Mouse (Mus musculus): ENCODE measurements around the gene Chic2. TPM values are rescaled to one million over a fixed set of nuclear protein-coding genes. Genes with fewer than 3 reads are reported as not detected.

The Chic2 gene
- polyA plus RNA-seq, 1 experiment = 29.4 TPM

DNA sequence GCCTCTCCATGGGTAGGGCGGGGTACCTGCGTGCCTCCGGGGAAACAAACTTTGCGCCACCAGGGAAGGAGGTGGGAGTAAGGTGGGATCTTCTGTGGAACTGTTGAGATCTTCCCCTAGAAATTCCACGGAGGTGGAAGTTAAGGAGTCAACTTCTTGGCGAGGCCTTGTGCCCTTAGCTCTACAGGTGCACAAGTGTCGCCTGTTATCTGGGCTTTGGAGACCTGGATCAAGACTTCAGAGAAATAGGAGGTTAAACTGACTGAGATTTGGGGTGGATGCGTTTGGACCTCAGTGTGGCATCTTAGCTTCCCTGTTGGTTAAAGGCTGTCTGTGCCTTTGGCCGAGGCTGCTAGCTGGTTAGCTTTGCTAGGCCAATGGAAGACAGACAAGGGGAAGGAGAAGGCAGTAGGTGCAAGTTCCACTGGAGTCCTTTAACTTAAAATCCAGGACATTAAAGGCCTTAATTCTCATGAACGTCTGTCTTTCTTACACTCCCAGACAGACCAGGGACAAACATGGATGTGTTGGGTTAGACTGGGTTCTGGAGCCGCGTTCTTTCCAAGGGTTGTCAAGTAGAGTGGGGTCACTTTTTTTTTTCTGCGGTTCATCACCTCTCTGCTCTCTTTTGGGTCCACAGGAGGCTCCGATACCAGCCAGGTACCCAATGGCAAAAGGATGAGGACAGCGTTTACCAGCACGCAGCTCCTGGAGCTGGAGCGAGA is 31.9 kb upstream of the Chic2 start:
- TF ChIP-seq CTCF (IDR thresholded peaks at IDR 0.05; ENCODE audit: borderline replicate concordance, insufficient read depth, low read length) (no peak), POLR2A (IDR thresholded peaks at IDR 0.05; ENCODE audit: low read depth, low read length) (no peak)
- H3K27ac ChIP-seq (ENCODE audit: insufficient read depth, low read length) = no peak overlapping the region
- no peak overlapping the region for H3K4me3 ChIP-seq (ENCODE audit: insufficient read depth, low read length)
- no peaks in the 10 kb centered on the region for H3K4me1 ChIP-seq (ENCODE audit: control insufficient read depth, insufficient read depth, low read length)

DNA sequence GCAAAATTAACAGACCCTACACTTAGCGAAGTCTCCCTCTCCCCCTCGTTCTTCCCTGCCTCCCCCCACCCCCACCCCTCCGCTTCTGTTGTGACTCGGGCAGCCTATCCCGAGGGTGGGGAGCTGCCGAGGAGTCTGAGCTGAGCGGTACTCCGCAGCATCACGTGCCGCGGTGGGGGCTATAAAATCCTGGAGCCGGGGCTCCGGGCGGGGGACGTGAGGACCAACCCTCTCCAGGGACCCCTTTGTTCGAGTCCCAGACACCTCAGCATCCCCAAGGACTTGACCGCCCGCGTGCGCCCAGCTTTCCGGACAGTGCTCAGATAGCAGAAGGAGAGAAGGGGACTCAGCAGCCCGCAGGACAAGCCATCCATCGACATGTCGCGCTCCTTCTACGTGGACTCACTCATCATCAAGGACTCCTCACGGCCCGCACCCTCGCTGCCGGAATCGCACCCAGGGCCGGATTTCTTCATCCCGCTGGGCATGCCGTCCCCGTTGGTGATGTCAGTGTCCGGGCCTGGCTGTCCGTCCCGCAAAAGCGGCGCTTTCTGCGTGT is 30.9 kb upstream of the Chic2 start, which contains the start of gene Gsx2:
TSS of gene Gsx2 (plus strand) at position 219 of the 559 bp plus-strand sequence.
- no peak for TF ChIP-seq POLR2A (IDR thresholded peaks at IDR 0.05; ENCODE audit: low read depth, low read length)
- TF ChIP-seq CTCF (IDR thresholded peaks at IDR 0.05; ENCODE audit: borderline replicate concordance, insufficient read depth, low read length) = no peak
- H3K4me1 ChIP-seq (ENCODE audit: control insufficient read depth, insufficient read depth, low read length) = no peaks in the 10 kb centered on the region
- no peak within 1 kb of the TSS for H3K4me3 ChIP-seq (ENCODE audit: insufficient read depth, low read length)
- no peak within 1 kb of the TSS for H3K27ac ChIP-seq (ENCODE audit: insufficient read depth, low read length)

DNA sequence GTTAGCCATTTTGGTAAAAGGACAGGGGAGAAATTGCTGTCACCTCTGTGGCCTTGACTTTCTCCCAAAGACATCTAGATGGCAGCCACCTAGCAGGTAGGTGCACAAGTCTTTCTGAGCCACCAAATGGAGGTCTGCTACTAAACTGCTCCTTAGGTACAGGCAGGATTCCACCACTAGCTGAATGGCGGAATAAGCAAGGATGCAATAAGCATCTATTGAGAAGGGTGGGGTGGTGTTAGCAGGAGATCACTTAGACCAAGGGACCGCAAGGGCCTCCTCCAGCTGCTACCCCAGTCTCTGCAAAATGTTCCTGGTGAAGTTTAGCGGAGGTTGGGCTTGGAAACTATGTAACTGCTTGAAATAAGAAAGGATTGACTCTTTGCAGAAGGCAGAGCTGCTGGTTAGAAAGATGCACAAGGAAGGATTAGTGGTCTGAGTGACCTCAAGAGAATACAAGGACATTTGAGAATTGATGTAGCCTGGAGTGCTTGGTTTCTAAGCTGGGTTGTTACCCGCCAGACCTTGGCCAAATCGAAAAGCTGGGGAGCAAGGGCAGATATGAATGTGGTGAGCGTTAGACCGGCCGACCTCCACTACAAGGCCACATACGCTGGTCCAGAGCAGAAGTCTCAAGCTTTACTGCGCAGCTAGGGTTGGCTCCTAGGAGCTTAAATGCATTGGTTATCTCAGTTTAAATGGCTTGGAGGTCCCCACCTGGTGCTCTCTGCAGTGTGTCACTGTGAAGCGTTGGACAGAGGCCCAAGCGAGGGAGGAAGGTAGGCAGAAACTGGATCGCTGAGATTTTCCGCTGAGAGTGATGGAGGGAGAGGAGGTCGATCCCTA is 30.2 kb upstream of the Chic2 start:
- Histone ChIP-seq H3K27ac (ENCODE audit: insufficient read depth, low read length) (no peak overlapping the region), H3K4me1 (ENCODE audit: control insufficient read depth, insufficient read depth, low read length) (no peaks in the 10 kb centered on the region), H3K4me3 (ENCODE audit: insufficient read depth, low read length) (no peak overlapping the region)
- TF ChIP-seq CTCF (IDR thresholded peaks at IDR 0.05; ENCODE audit: borderline replicate concordance, insufficient read depth, low read length) = no peak
- TF ChIP-seq POLR2A (IDR thresholded peaks at IDR 0.05; ENCODE audit: low read depth, low read length) = no peak

DNA sequence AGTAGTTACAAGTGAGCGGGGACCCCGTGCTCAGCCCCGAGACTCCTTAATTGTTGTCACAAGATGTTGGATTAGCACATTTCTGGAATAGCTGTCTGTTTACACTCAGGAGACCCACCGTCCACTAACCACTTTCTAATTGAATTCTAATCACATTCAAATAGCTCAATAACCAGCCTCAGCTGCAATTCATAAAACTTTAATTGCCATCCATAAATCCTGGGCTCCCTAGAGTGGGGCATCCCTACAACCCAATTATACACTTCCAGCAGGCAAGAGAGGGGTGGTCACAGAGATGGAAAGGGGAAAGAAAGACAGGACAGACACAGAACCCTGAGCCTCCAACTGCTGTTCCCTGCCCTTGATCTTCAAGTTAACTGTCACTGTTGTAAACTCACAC is 29.6 kb upstream of the Chic2 start:
- TF ChIP-seq POLR2A (IDR thresholded peaks at IDR 0.05; ENCODE audit: low read depth, low read length) = no peak
- TF ChIP-seq CTCF (IDR thresholded peaks at IDR 0.05; ENCODE audit: borderline replicate concordance, insufficient read depth, low read length) = no peak
- Histone ChIP-seq H3K4me1 (ENCODE audit: control insufficient read depth, insufficient read depth, low read length) (no peaks in the 10 kb centered on the region), H3K4me3 (ENCODE audit: insufficient read depth, low read length) (no peak overlapping the region), H3K27ac (ENCODE audit: insufficient read depth, low read length) (no peak overlapping the region)

DNA sequence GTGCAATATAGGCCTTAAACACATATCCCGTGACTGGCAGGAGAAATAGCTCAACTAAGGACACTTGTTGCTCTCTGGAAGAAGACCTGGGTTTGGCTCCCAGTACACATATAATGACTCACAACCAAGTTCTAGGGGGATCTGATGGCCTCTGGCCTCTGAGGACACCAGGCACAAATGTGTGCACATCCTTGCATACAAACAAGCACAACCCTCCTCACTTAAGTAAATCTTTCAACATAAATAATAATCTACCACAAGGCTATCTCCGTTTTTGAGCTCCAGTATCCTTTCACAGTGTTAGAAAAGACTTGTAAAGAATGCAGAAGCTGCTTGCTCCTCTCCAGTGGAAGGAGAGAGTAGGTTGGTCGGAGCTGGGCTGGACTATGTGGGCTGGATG is 29.1 kb upstream of the Chic2 start:
- Histone ChIP-seq H3K4me3 (ENCODE audit: insufficient read depth, low read length) (no peak overlapping the region), H3K4me1 (ENCODE audit: control insufficient read depth, insufficient read depth, low read length) (no peaks in the 10 kb centered on the region), H3K27ac (ENCODE audit: insufficient read depth, low read length) (no peak overlapping the region)
- no peak for TF ChIP-seq POLR2A (IDR thresholded peaks at IDR 0.05; ENCODE audit: low read depth, low read length)
- TF ChIP-seq CTCF (IDR thresholded peaks at IDR 0.05; ENCODE audit: borderline replicate concordance, insufficient read depth, low read length) = no peak

DNA sequence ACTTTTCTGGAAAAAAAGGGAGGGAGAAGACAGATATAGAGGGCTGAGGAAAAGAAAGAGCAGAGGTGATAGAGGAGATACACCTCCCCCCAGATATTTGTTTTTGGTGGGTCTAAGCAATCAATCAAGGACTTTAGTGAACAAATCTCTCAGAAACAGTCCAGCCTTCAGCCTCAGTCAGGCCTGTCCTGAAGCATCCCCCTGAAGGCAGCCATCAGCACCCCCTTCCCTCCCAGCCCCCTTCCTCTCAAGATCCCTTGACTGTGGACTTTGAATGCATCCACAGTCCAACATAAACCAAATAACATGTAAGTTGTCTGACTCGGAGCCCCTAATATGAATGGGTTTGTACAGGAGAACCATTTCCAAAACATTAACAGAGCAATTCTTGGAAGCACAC is 28.6 kb upstream of the Chic2 start:
- no peak overlapping the region for H3K27ac ChIP-seq (ENCODE audit: insufficient read depth, low read length)
- no peak for TF ChIP-seq POLR2A (IDR thresholded peaks at IDR 0.05; ENCODE audit: low read depth, low read length)
- TF ChIP-seq CTCF (IDR thresholded peaks at IDR 0.05; ENCODE audit: borderline replicate concordance, insufficient read depth, low read length) = no peak
- no peak overlapping the region for H3K4me3 ChIP-seq (ENCODE audit: insufficient read depth, low read length)
- no peaks in the 10 kb centered on the region for H3K4me1 ChIP-seq (ENCODE audit: control insufficient read depth, insufficient read depth, low read length)

DNA sequence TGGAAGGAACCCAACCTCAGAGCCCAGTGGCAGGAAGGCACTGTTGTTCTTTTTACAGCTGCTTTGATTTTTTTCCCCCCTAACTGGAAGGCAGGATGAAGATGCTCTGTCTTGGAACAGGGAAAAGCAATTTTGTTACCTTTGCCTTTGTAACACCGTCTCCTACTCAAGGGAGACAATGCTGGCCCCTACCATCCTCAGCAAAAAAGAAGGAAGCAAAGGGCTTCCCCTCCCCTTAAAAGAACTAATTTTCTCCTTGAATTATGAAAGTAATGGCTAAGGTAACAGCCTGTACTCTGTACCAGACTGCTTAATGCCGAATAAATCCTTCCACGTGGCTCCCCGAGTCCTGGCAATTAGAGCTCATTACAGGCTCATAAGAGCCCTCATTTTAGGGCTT is 28.0 kb upstream of the Chic2 start:
- TF ChIP-seq POLR2A (IDR thresholded peaks at IDR 0.05; ENCODE audit: low read depth, low read length) (no peak), CTCF (IDR thresholded peaks at IDR 0.05; ENCODE audit: borderline replicate concordance, insufficient read depth, low read length) (no peak)
- Histone ChIP-seq H3K4me1 (ENCODE audit: control insufficient read depth, insufficient read depth, low read length) (no peaks in the 10 kb centered on the region), H3K4me3 (ENCODE audit: insufficient read depth, low read length) (no peak overlapping the region), H3K27ac (ENCODE audit: insufficient read depth, low read length) (no peak overlapping the region)

DNA sequence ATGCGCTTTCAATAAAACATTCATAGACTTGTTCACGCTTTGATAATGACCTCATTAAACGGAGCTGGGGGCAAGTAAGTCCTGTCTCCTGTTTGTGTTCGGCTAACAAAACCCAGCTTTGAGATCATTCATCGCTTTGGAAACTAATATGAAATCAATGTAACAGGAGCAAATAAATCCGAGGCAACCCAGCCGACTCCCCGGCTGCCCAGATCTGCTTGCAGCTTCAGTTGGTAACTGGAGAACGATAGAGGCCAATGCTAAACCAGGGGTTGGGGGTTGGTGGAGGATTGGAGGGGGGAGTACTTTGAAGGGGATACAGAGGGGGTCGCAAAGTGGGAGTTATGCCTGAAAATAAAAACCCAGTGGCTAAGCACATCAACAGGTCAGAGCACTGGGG is 27.4 kb upstream of the Chic2 start:
- TF ChIP-seq CTCF (IDR thresholded peaks at IDR 0.05; ENCODE audit: borderline replicate concordance, insufficient read depth, low read length) = no peak
- TF ChIP-seq POLR2A (IDR thresholded peaks at IDR 0.05; ENCODE audit: low read depth, low read length) = no peak
- Histone ChIP-seq H3K4me1 (ENCODE audit: control insufficient read depth, insufficient read depth, low read length) (no peaks in the 10 kb centered on the region), H3K27ac (ENCODE audit: insufficient read depth, low read length) (no peak overlapping the region), H3K4me3 (ENCODE audit: insufficient read depth, low read length) (no peak overlapping the region)

DNA sequence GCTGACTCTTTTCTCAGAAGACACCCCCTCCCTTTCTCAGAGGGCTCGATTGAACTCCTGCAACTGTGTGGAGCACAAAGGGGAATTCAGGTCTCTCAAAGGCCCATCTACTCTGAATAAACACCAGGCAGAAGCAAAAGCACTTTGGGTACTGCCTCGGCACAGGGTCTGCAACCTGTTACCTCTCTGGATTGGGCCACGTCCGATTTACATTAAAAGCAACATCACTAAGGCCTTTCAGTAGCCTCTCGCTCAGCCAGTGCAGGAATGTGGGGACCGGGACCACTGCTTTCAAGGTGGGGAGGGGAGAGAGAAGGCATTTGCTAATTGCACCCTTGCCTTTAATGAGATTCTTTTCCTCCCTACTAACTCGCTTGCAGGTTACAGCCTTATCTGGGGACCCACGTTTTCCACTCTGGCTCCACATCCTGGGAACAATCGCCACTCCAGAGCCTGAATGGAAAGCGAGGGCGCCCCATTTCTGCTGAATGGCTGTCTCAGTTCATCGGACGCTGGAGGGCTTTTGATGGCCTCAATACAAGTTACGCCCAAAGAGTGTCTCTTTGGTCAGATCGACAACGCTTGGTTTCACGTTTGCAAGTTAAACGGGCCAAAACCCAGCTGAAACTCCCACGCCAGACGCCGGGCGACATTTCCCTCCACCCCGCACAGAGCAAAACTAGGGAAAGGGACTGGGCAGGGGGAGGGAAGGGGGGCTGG is 26.2 kb upstream of the Chic2 start:
- no peak overlapping the region for H3K4me3 ChIP-seq (ENCODE audit: insufficient read depth, low read length)
- H3K4me1 ChIP-seq (ENCODE audit: control insufficient read depth, insufficient read depth, low read length) = no peaks in the 10 kb centered on the region
- H3K27ac ChIP-seq (ENCODE audit: insufficient read depth, low read length) = no peak overlapping the region
- TF ChIP-seq POLR2A (IDR thresholded peaks at IDR 0.05; ENCODE audit: low read depth, low read length) (no peak), CTCF (IDR thresholded peaks at IDR 0.05; ENCODE audit: borderline replicate concordance, insufficient read depth, low read length) (no peak)

Measured in embryonic fibroblast, embryonic 13.5 days (primary cell).